Mouse (Mus musculus) liver, adult 2 months (tissue): Measurements from ENCODE around the gene Srcap. TPM values are rescaled to one million over a fixed set of nuclear protein-coding genes. Genes with fewer than 3 reads are reported as not detected.

Experiments used
- DNase-seq: peaks from one replicate; pipeline ENCODE4 v3.0.0-alpha.2; 2011; ENCODE audit warnings: low read depth, low spot score; ENCODE audit errors: extremely low read depth
- H3K27ac ChIP-seq: fragments of 200-500 bp; replicated peaks from 2 replicates; pipeline ENCODE4 v1.5.1; 2012; ENCODE audit warnings: low read depth, mild to moderate bottlenecking, control low read depth, inconsistent platforms, low read length; ENCODE audit not compliant: insufficient read depth
- H3K27me3 ChIP-seq: fragments of 200-500 bp; 2 replicates; pipeline ENCODE4 v1.6.1; 2012; ENCODE audit warnings: mild to moderate bottlenecking, moderate library complexity, low read length, inconsistent platforms; ENCODE audit not compliant: control insufficient read depth, insufficient read depth
- H3K36me3 ChIP-seq: fragments of 200-500 bp; 2 replicates; pipeline ENCODE4 v1.6.1; 2012; ENCODE audit warnings: low read length, inconsistent platforms; ENCODE audit not compliant: control insufficient read depth, insufficient read depth
- H3K4me1 ChIP-seq: fragments of 200-500 bp; 2 replicates; pipeline ENCODE4 v1.6.1; 2011; ENCODE audit warnings: low read length; ENCODE audit not compliant: control insufficient read depth, insufficient read depth
- H3K4me3 ChIP-seq: fragments of 200-500 bp; 2 replicates; pipeline ENCODE4 v1.5.1; 2011; ENCODE audit warnings: low read depth, mild to moderate bottlenecking, control low read depth, low read length, moderate library complexity; ENCODE audit not compliant: insufficient read depth
- H3K79me2 ChIP-seq: fragments of 200-500 bp; 2 replicates; pipeline ENCODE4 v1.6.1; 2012; ENCODE audit warnings: inconsistent platforms, mild to moderate bottlenecking, low read length, moderate library complexity; ENCODE audit not compliant: control insufficient read depth, insufficient read depth
- H3K9ac ChIP-seq: fragments of 200-500 bp; 2 replicates; pipeline ENCODE4 v1.6.1; 2012; ENCODE audit warnings: low read depth, mild to moderate bottlenecking, control low read depth, inconsistent platforms, low read length
- CTCF ChIP-seq: fragments of 200-500 bp; IDR thresholded peaks from 2 replicates; pipeline ENCODE4 v1.5.1; 2011; ENCODE audit warnings: low read depth, low read length, control low read depth
- POLR2A ChIP-seq: fragments of 200-500 bp; IDR thresholded peaks from 2 replicates; pipeline ENCODE4 v1.6.1; 2011; ENCODE audit warnings: low read length, control low read depth; ENCODE audit not compliant: insufficient read depth; ENCODE audit errors: extremely low read depth
- WGBS: fragments of 180-500 bp; shearing (Covaris S2); methylation state at CpG from one replicate; pipeline ENCODE4 v1.1.7; 2018; 5-methylcytosine and 5-hydroxymethylcytosine counted together
- polyA plus RNA-seq: library from polyadenylated mRNA; depleted of rRNA; stranded (reverse); fragments of >200 nt; gene quantifications from 2 replicates; pipeline ENCODE4 v1.2.3, GENCODE M21; 2012
- total RNA-seq: library from RNA; depleted of rRNA; stranded (reverse); fragments of >200 nt; gene quantifications from 2 replicates; pipeline ENCODE4 v1.2.3, GENCODE M21; 2014

The Srcap gene
- total and polyA plus RNA-seq, 2 experiments: 9.6 to 10.9 TPM

GRCm38 (mm10) chr7:127475186-127475740, 36.5 kb upstream of the Srcap start:
- H3K4me3 ChIP-seq: no peak overlapping the region
- no peak overlapping the region for H3K9ac ChIP-seq
- no peaks in the 10 kb centered on the region for H3K27me3 ChIP-seq
- DNase-seq: no peak
- TF ChIP-seq POLR2A: no peak
- TF ChIP-seq CTCF: no peak
- H3K4me1 ChIP-seq: peaks cover 15% of the 10 kb centered on the region
- H3K36me3 ChIP-seq: peaks cover 37% of the 10 kb centered on the region
- WGBS: 95% methylated on average over 11 of the region's 11 CpGs
- H3K79me2 ChIP-seq: peaks cover 16% of the 10 kb centered on the region; the same call in 1 of the 2 replicates
- no peak overlapping the region for H3K27ac ChIP-seq

GRCm38 (mm10) chr7:127476336-127476735, 35.4 kb upstream of the Srcap start:
- Histone ChIP-seq H3K9ac (no peak overlapping the region), H3K27me3 (no peaks in the 10 kb centered on the region)
- DNase-seq: no peak

GRCm38 (mm10) chr7:127476855-127477254, 34.9 kb upstream of the Srcap start:
- Histone ChIP-seq H3K27me3 (no peaks in the 10 kb centered on the region), H3K79me2 (peaks cover 16% of the 10 kb centered on the region; the same call in 1 of the 2 replicates), H3K27ac (peak overlapping the region; percentile 74), H3K36me3 (peaks cover 39% of the 10 kb centered on the region), H3K4me3 (peak overlapping the region; percentile 50; the same call in 1 of the 2 replicates), H3K4me1 (peaks cover 18% of the 10 kb centered on the region), H3K9ac (peak overlapping the region; percentile 80)
- 15% methylated on average over 4 of the region's 4 CpGs for WGBS
- DNase-seq: no peak
- no peak for TF ChIP-seq CTCF
- TF ChIP-seq POLR2A: no peak

More at GRCm38 (mm10) chr7:127476336-127476735, 35.4 kb upstream of the Srcap start:
- Histone ChIP-seq H3K4me3 (no peak overlapping the region), H3K79me2 (peaks cover 16% of the 10 kb centered on the region; the same call in 1 of the 2 replicates), H3K4me1 (peaks cover 18% of the 10 kb centered on the region), H3K27ac (peak overlapping the region; percentile 10; the same call in 1 of the 2 replicates), H3K36me3 (peaks cover 37% of the 10 kb centered on the region)
- 96% methylated on average over 11 of the region's 11 CpGs for WGBS
- no peak for TF ChIP-seq POLR2A

GRCm38 (mm10) chr7:127477687-127478634, 33.8 kb upstream of the Srcap start:
- H3K79me2 ChIP-seq: peaks cover 16% of the 10 kb centered on the region; the same call in 1 of the 2 replicates
- H3K27ac ChIP-seq: peak overlapping the region; percentile 87
- no peak for TF ChIP-seq CTCF
- peak; percentile 92 for TF ChIP-seq POLR2A
- no peaks in the 10 kb centered on the region for H3K27me3 ChIP-seq
- peak; percentile 100 for DNase-seq
- peak overlapping the region; percentile 97 for H3K9ac ChIP-seq
- under 1% methylated on average over 50 of the region's 50 CpGs for WGBS
- peaks cover 46% of the 10 kb centered on the region for H3K36me3 ChIP-seq
- H3K4me1 ChIP-seq: peaks cover 13% of the 10 kb centered on the region; the same call in 1 of the 2 replicates
- peak overlapping the region; percentile 52 for H3K4me3 ChIP-seq

- peaks cover 13% of the 10 kb centered on the region; the same call in 1 of the 2 replicates for H3K4me1 ChIP-seq
These were observed 33.0 kb upstream of the Srcap start, which contains the start of gene Fbrs for GRCm38 (mm10) chr7:127478635-127479317. Gene Fbrs (plus strand): TSS chr7:127479199.

More at GRCm38 (mm10) chr7:127478635-127479317, 33.0 kb upstream of the Srcap start, which contains the start of gene Fbrs:
- DNase-seq: peak; percentile 97
- peak; percentile 46; the same call in 1 of the 2 replicates for TF ChIP-seq POLR2A
- TF ChIP-seq CTCF: no peak
- peak within 1 kb of the TSS; percentile 97 for H3K9ac ChIP-seq
- peaks cover 12% of the 10 kb centered on the region; the same call in 1 of the 2 replicates for H3K79me2 ChIP-seq
- WGBS: under 1% methylated on average over 62 of the region's 62 CpGs
- H3K27me3 ChIP-seq: no peaks in the 10 kb centered on the region
- peak within 1 kb of the TSS; percentile 52 for H3K4me3 ChIP-seq
- peaks cover 44% of the 10 kb centered on the region for H3K36me3 ChIP-seq
- H3K27ac ChIP-seq: peak within 1 kb of the TSS; percentile 87
